Mouse (Mus musculus): Measurements from ENCODE around the gene Olfr223. TPM values are rescaled to one million over a fixed set of nuclear protein-coding genes. Genes with fewer than 3 reads are reported as not detected.

Olfr223 gene
- polyA plus RNA-seq, 1 experiment from 2014 or later: not detected

DNA sequence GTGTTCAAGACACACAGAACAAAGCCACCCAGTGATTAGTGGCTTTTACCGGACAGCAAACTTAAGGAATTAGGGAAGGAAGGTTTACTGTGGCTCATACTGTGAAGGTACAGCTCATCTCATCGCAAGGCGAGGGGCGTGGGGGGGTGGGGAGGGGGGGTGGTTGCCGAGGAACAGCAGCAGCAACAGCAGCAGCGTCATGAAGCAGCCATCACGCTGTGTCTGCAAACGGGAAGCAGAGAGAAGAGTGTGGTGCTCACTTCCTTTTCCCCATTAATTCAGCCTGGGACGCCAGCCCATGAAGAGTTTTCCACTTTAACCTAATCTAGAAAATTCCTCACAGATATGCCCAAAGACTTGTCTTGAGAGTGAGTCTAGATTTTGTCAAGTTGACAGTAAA, 30.3 kb downstream of the Olfr223 start:
- Histone ChIP-seq H3K36me3 (ENCODE audit: insufficient read depth) (no peaks in the 10 kb centered on the region), H3K27me3 (ENCODE audit: insufficient read depth, low read length) (no peaks in the 10 kb centered on the region), H3K9me3 (ENCODE audit: low read depth, low read length) (no peaks in the 10 kb centered on the region), H3K27ac (ENCODE audit: low read depth) (no peak overlapping the region), H3K4me3 (ENCODE audit: low read depth, low read length) (no peak overlapping the region), H3K4me2 (no peak overlapping the region), H3K9ac (no peak overlapping the region), H3K4me1 (ENCODE audit: insufficient read depth) (no peaks in the 10 kb centered on the region)
- no peak for TF ChIP-seq CTCF (IDR thresholded peaks at IDR 0.05; ENCODE audit: low read depth)
- ATAC-seq (ENCODE audit: insufficient read depth) (no peak), DNase-seq (no peak)
- WGBS: 66% methylated on average over 9 of the region's 9 CpGs

DNA sequence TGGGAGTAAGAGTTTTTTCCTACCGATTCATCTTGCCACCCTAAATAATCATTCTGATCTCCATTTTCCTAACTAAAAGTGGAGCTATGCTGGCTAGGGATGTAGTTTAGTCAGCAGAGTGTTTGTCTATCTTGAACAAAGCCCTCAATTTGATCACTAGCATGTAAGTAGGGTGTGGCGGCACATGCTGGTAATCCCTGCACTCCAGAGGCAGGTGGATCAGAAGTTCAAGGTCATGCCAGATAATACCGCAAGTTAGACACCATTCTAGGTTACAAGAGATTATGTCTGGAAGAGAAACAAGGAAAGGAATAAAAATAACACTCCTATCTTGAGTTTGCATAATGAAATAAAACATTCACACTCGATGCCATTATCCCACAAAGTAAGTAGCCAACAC, 30.8 kb downstream of the Olfr223 start:
- DNase-seq (no peak), ATAC-seq (ENCODE audit: insufficient read depth) (no peak)
- Histone ChIP-seq H3K36me3 (ENCODE audit: insufficient read depth) (no peaks in the 10 kb centered on the region), H3K4me2 (no peak overlapping the region), H3K27ac (ENCODE audit: low read depth) (no peak overlapping the region), H3K9ac (no peak overlapping the region), H3K4me1 (ENCODE audit: insufficient read depth) (no peaks in the 10 kb centered on the region), H3K9me3 (ENCODE audit: low read depth, low read length) (no peaks in the 10 kb centered on the region), H3K27me3 (ENCODE audit: insufficient read depth, low read length) (no peaks in the 10 kb centered on the region), H3K4me3 (ENCODE audit: low read depth, low read length) (no peak overlapping the region)
- TF ChIP-seq CTCF (IDR thresholded peaks at IDR 0.05; ENCODE audit: low read depth): no peak
- 88% methylated on average over 4 of the region's 4 CpGs for WGBS

DNA sequence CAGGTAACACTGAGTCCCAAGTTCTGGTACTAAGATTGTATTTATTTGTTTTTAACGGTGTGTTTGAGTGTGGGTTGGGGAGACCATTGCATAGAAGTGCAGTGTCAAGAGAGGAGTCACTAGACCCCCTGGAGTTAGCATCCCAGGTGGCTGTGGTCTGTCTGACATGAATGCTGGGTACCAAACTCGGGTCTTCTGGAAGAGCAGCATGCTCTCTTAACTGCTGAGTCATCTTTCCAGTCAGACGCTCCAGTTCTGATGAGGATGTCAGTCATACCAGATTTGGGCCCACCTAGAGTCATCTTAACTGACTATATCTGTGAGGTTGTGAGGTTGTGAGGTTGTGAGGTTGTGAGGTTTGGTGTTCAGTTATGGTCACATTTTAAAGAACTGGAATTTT, 32.2 kb downstream of the Olfr223 start:
- no peak for TF ChIP-seq CTCF (IDR thresholded peaks at IDR 0.05; ENCODE audit: low read depth)

DNA sequence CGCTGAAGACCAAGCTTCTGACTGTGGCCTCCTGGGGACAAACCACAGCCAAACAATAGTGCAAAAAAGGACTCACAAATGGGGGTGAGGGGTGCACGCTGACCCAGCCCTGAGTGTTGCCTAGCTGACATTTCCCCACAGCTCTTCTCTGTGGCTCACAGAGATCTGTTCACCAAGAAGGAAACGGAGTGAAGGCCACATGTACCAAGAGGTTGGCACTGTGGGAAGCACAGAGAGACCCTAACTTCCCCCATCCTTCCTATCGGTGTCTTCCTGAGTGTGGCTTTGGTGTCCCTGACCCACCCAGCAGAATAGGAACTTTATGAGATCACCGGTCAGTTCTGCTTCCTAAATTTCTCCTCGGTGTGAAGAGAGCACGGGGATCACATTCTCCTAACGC, 38.6 kb downstream of the Olfr223 start:
- no peak for TF ChIP-seq CTCF (IDR thresholded peaks at IDR 0.05; ENCODE audit: low read depth)
- Histone ChIP-seq H3K4me3 (ENCODE audit: low read depth, low read length) (no peak overlapping the region), H3K4me2 (no peak overlapping the region), H3K27ac (ENCODE audit: low read depth) (no peak overlapping the region), H3K4me1 (ENCODE audit: insufficient read depth) (no peaks in the 10 kb centered on the region), H3K36me3 (ENCODE audit: insufficient read depth) (no peaks in the 10 kb centered on the region), H3K9ac (no peak overlapping the region), H3K9me3 (ENCODE audit: low read depth, low read length) (no peaks in the 10 kb centered on the region), H3K27me3 (ENCODE audit: insufficient read depth, low read length) (no peaks in the 10 kb centered on the region)
- ATAC-seq (ENCODE audit: insufficient read depth) (no peak), DNase-seq (no peak)
- WGBS: 73% methylated on average over 8 of the region's 8 CpGs

More for the DNA sequence above, 32.2 kb downstream of the Olfr223 start:
- WGBS: 60% methylated on average over 3 of the region's 3 CpGs
- no peak for ATAC-seq (ENCODE audit: insufficient read depth)
- no peaks in the 10 kb centered on the region for H3K4me1 ChIP-seq (ENCODE audit: insufficient read depth)
- H3K27me3 ChIP-seq (ENCODE audit: insufficient read depth, low read length): no peaks in the 10 kb centered on the region
- H3K9me3 ChIP-seq (ENCODE audit: low read depth, low read length): no peaks in the 10 kb centered on the region
- DNase-seq: no peak
- H3K4me3 ChIP-seq (ENCODE audit: low read depth, low read length): no peak overlapping the region
- H3K9ac ChIP-seq: no peak overlapping the region
- H3K36me3 ChIP-seq (ENCODE audit: insufficient read depth): no peaks in the 10 kb centered on the region
- H3K4me2 ChIP-seq: no peak overlapping the region
- no peak overlapping the region for H3K27ac ChIP-seq (ENCODE audit: low read depth)

DNA sequence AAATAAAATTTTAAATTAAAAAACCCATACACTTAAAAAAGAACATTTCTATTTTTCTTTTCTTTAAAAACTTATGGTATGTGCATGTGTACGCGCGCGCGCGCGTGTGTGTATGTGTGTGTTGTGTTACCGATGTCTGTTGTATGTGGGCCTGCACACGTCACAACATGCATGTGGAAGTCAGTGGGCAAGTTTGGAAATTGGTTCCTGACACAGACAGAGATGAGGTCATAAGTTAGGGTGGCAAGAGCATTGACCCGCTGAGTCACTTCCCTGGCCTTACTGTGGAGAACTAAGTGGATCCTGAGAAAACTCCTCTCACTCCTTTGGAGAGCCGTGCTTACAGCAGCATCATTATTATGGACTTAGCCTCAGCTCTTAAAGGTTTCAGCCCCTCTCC, 39.0 kb downstream of the Olfr223 start:
- ATAC-seq (ENCODE audit: insufficient read depth): no peak
- no peak for TF ChIP-seq CTCF (IDR thresholded peaks at IDR 0.05; ENCODE audit: low read depth)
- Histone ChIP-seq H3K9ac (no peak overlapping the region), H3K27me3 (ENCODE audit: insufficient read depth, low read length) (no peaks in the 10 kb centered on the region), H3K9me3 (ENCODE audit: low read depth, low read length) (no peaks in the 10 kb centered on the region), H3K36me3 (ENCODE audit: insufficient read depth) (no peaks in the 10 kb centered on the region), H3K4me1 (ENCODE audit: insufficient read depth) (no peaks in the 10 kb centered on the region), H3K4me3 (ENCODE audit: low read depth, low read length) (no peak overlapping the region), H3K27ac (ENCODE audit: low read depth) (no peak overlapping the region), H3K4me2 (no peak overlapping the region)
- WGBS: 93% methylated on average over 11 of the region's 11 CpGs
- no peak for DNase-seq

DNA sequence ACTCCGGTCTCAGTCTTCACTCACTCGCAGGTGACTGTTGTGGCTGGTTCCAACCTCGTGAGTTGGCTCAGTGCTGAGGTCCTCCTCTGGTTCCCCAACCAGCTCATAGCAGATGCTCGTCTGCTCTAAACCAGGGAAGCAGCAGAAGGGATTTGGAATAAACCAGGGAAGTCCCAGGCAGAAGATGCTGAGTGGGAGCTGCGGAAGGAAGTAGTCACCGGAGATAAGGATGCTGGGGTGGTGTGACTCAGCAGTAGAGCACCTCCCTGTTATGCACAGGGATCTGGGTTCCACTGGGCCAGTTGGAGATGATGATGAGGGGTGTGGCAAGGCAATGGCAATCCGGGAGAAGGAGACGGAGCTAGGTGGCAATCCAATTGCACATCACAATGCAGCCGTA, 49.1 kb downstream of the Olfr223 start:
- Histone ChIP-seq H3K9me3 (ENCODE audit: low read depth, low read length) (no peaks in the 10 kb centered on the region), H3K4me3 (ENCODE audit: low read depth, low read length) (no peak overlapping the region), H3K4me1 (ENCODE audit: insufficient read depth) (no peaks in the 10 kb centered on the region), H3K36me3 (ENCODE audit: insufficient read depth) (no peaks in the 10 kb centered on the region), H3K27me3 (ENCODE audit: insufficient read depth, low read length) (no peaks in the 10 kb centered on the region), H3K27ac (ENCODE audit: low read depth) (no peak overlapping the region), H3K9ac (no peak overlapping the region), H3K4me2 (no peak overlapping the region)
- ATAC-seq (ENCODE audit: insufficient read depth) (no peak), DNase-seq (no peak)
- no peak for TF ChIP-seq CTCF (IDR thresholded peaks at IDR 0.05; ENCODE audit: low read depth)
- WGBS: 77% methylated on average over 9 of the region's 9 CpGs

DNA sequence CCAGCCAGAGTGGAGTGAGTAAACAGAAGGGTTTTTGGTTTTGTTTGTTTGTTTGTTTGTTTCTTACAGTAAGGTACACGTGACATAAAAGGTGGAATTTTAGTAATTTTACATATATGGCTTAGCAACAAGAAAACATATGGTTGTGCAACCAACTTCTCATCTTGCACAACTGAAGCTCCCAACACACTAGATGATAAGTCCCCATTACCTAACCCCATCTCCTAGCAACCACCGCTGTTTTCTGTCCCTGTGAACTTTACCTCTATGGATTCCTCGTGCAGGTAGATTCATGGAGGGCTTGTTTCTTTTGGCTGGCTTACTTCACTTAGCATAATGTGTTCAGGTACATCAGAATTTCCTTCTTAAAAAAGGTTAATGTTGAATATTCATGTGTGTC, 49.7 kb downstream of the Olfr223 start:
- Histone ChIP-seq H3K9ac (no peak overlapping the region), H3K4me3 (ENCODE audit: low read depth, low read length) (no peak overlapping the region), H3K9me3 (ENCODE audit: low read depth, low read length) (no peaks in the 10 kb centered on the region), H3K27ac (ENCODE audit: low read depth) (no peak overlapping the region), H3K4me2 (no peak overlapping the region), H3K27me3 (ENCODE audit: insufficient read depth, low read length) (no peaks in the 10 kb centered on the region), H3K36me3 (ENCODE audit: insufficient read depth) (no peaks in the 10 kb centered on the region), H3K4me1 (ENCODE audit: insufficient read depth) (no peaks in the 10 kb centered on the region)
- DNase-seq (no peak), ATAC-seq (ENCODE audit: insufficient read depth) (no peak)
- TF ChIP-seq CTCF (IDR thresholded peaks at IDR 0.05; ENCODE audit: low read depth): no peak
- 71% methylated on average over 3 of the region's 3 CpGs for whole genome bisulfite sequencing

DNA sequence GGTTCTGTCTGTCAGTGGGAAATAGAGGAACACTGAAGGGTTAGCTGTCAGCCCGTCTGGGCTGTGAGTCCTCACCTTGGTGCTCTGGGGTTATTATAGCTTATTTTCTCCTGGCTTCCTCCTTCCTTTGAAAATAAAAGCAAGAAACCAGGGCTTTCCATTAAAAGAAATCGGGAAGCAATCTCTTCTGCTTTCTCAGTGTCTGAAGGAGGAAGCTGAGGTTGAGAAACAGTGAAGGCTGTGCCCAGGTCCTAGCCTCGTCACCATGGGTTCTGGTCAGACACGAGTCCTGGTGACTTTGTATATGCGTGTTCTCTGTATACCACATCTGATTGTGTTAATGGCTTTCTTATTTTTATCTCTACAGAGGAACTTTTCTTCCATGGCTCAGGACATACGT, 50.6 kb downstream of the Olfr223 start:
- 73% methylated on average over 6 of the region's 6 CpGs for WGBS
- no peak for ATAC-seq (ENCODE audit: insufficient read depth)
- no peak for DNase-seq
- no peak for TF ChIP-seq CTCF (IDR thresholded peaks at IDR 0.05; ENCODE audit: low read depth)
- Histone ChIP-seq H3K9me3 (ENCODE audit: low read depth, low read length) (no peaks in the 10 kb centered on the region), H3K9ac (no peak overlapping the region), H3K4me2 (no peak overlapping the region), H3K27me3 (ENCODE audit: insufficient read depth, low read length) (no peaks in the 10 kb centered on the region), H3K36me3 (ENCODE audit: insufficient read depth) (no peaks in the 10 kb centered on the region), H3K4me3 (ENCODE audit: low read depth, low read length) (no peak overlapping the region), H3K27ac (ENCODE audit: low read depth) (no peak overlapping the region), H3K4me1 (ENCODE audit: insufficient read depth) (no peaks in the 10 kb centered on the region)

Measured in lung, embryonic 14.5 days (tissue).